Mouse (Mus musculus) stomach, embryonic 16.5 days (tissue): Measurements from ENCODE around the gene Flvcr1. TPM values are rescaled to one million over a fixed set of nuclear protein-coding genes. Genes with fewer than 3 reads are reported as not detected.

Experiments
- ATAC-seq: fragments of 200-750 bp; cut with Nextera tagmentation; 2 replicates; pipeline ENCODE4 v1.8.0; 2017; ENCODE audit warnings: moderate number of reproducible peaks, moderate TSS enrichment; ENCODE audit not compliant: insufficient read depth, low FRiP score
- H3K27ac ChIP-seq: fragments of 300-500 bp; sonication (generic); 2 replicates; pipeline ENCODE4 v1.5.1; 2014; ENCODE audit warnings: low read length
- H3K27me3 ChIP-seq: fragments of 300-500 bp; sonication (generic); 2 replicates; pipeline ENCODE4 v1.6.1; 2014; ENCODE audit warnings: low read length, control low read depth, mixed read lengths; ENCODE audit not compliant: control insufficient read depth, insufficient read depth
- H3K36me3 ChIP-seq: fragments of 300-500 bp; sonication (generic); 2 replicates; pipeline ENCODE4 v1.6.1; 2014; ENCODE audit warnings: low read length; ENCODE audit not compliant: control insufficient read depth, insufficient read depth
- H3K4me1 ChIP-seq: fragments of 300-500 bp; sonication (generic); 2 replicates; pipeline ENCODE4 v1.6.1; 2014; ENCODE audit warnings: low read length, control low read depth, mixed read lengths; ENCODE audit not compliant: control insufficient read depth, insufficient read depth
- H3K4me2 ChIP-seq: fragments of 300-500 bp; sonication (generic); 2 replicates; pipeline ENCODE4 v1.6.1; 2014; ENCODE audit warnings: low read depth, low read length, mixed read lengths
- H3K4me3 ChIP-seq: fragments of 300-500 bp; sonication (generic); replicated peaks from 2 replicates; pipeline ENCODE4 v1.5.1; 2014; ENCODE audit warnings: mild to moderate bottlenecking, low read length
- H3K9ac ChIP-seq: fragments of 300-500 bp; sonication (generic); 2 replicates; pipeline ENCODE4 v1.6.1; 2014; ENCODE audit warnings: low read length
- H3K9me3 ChIP-seq: fragments of 300-500 bp; sonication (generic); replicated peaks from 2 replicates; pipeline ENCODE4 v1.6.1; 2016; ENCODE audit warnings: low read length, control low read depth; ENCODE audit not compliant: control insufficient read depth
- WGBS: fragments of 180-500 bp; shearing (Covaris S2); extraction: QIAGEN DNeasy Blood & Tissue Kit; methylation state at CpG from one replicate; pipeline ENCODE4 v1.1.7; 2014; 5-methylcytosine and 5-hydroxymethylcytosine counted together
- polyA plus RNA-seq: library from polyadenylated mRNA; unstranded; fragments of >200 nt; fragmentation: Nextera tagmentation; extraction: Ambion mirVana; gene quantifications from 2 replicates; pipeline ENCODE4 v1.2.1, GENCODE M21; 2015

Gene Flvcr1
- polyA plus RNA-seq: 3.5 and 5.1 TPM in 2 replicates

DNA sequence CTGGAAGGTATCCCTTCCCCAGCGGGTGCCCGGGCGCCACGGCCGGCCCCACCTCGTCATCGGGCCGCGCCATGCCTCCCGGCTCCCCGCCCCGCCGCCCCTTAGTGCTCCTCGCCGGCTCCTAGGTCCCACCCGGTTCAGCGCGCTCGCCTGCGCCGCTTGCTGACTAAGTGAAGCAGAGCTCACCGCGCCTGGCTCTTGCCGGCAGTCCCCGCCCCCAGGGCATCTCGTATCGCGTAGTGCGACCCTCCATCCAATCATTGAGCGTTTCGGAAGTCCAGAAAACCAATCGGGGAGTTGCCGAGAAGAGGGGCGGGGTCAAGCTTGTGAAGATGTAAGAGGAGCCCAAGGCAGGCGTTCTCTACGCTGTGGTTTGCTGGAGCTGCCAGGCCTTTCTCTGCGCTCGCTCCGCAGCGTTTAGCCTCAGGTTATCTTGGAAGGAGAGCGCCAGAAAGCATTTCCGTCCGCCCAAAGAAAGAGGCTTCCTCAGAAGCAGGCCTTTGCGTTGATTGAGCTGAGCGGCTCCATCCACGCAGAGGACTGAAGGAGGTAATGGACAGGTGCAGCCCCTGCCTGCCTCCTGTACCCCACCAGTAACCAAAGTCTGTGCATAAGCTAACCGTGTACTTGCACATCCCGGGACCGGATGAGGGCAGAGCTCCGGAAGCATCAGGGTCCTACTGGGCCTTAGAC is at the start of gene Flvcr1:
TSS of gene Flvcr1 (minus strand) at position 138 of the 693 bp plus-strand sequence.
- Histone ChIP-seq H3K4me2 (peak within 1 kb of the TSS; percentile 97), H3K4me3 (peak within 1 kb of the TSS; percentile 80), H3K27me3 (no peaks in the 10 kb centered on the region), H3K9me3 (no peaks in the 10 kb centered on the region), H3K9ac (peak within 1 kb of the TSS; percentile 88), H3K4me1 (peaks cover 13% of the 10 kb centered on the region), H3K36me3 (no peaks in the 10 kb centered on the region), H3K27ac (peak within 1 kb of the TSS; percentile 86)
- ATAC-seq: peak; percentile 98
- under 1% methylated on average over 50 of the region's 50 CpGs for WGBS

DNA sequence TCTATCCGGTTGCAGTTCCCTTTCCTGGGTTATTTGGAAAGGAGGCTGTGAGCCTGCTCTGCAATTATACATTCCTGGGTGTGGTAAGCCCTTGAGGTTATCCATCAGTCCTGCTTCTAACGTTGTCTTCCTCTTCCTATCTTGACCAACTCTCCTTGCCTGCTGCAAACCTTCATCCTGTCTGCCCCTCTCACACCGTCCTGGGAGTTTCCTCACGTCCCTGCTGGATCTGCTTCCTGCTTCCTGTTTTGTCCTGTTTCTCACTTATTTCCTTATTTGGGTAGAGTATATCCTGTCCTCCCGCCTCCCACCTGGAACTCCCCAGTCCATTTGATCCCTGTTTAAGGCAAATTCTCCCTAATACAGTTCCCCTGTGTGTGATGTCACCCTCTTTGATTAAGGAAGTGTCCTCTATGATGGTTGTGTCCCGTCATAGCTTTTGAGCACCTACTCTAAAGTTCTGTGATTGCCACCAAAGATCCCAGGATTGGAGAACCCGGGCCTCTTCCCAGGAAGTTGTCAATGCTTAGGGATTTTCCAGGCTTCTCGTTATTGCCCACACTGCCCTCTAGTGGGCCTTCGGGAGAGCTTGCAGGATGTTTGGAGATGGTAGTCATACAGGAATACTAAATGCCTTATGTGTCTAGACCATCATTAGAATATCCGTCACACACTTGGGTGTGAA is 49.4 kb upstream of the Flvcr1 start:
- Histone ChIP-seq H3K27ac (0 out of 2 replicates have a peak overlapping the region, but pooled peaks have one; percentile 4), H3K4me2 (no peak overlapping the region)
- WGBS: 48% methylated on average over 10 of the region's 10 CpGs

DNA sequence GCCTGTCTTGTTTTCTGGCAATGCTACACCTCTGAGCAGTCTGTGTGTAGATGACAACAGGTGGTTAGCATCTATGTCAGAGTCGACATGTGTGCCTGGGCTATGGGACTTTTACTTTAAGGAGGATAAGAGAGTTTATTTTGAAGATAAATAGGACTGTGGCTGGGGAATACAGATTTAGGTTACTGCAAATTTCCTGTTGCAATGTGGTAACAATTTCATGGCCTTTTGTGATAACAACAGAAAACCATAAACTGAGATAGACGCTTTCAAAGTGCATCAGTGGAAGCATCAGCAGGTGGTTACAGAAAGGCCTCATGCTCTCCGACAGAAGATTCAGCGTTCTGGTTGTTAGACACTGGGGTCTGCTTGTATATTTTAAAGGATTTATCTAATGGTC is 47.5 kb upstream of the Flvcr1 start:
- WGBS: 65% methylated on average over 4 of the region's 4 CpGs
- H3K9me3 ChIP-seq: no peaks in the 10 kb centered on the region
- no peak overlapping the region for H3K4me3 ChIP-seq
- no peak for ATAC-seq
- H3K9ac ChIP-seq: no peak overlapping the region
- H3K36me3 ChIP-seq: peaks cover 20% of the 10 kb centered on the region
- no peaks in the 10 kb centered on the region for H3K27me3 ChIP-seq
- no peak overlapping the region for H3K4me2 ChIP-seq
- H3K4me1 ChIP-seq: no peaks in the 10 kb centered on the region; the same call in 1 of the 2 replicates
- H3K27ac ChIP-seq: no peak overlapping the region

More for the DNA sequence above, 49.4 kb upstream of the Flvcr1 start:
- Histone ChIP-seq H3K27me3 (no peaks in the 10 kb centered on the region), H3K4me3 (no peak overlapping the region), H3K9ac (no peak overlapping the region), H3K36me3 (peaks cover 16% of the 10 kb centered on the region), H3K9me3 (no peaks in the 10 kb centered on the region), H3K4me1 (no peaks in the 10 kb centered on the region; the same call in 1 of the 2 replicates)
- peak; percentile 39; the same call in 1 of the 2 replicates for ATAC-seq

DNA sequence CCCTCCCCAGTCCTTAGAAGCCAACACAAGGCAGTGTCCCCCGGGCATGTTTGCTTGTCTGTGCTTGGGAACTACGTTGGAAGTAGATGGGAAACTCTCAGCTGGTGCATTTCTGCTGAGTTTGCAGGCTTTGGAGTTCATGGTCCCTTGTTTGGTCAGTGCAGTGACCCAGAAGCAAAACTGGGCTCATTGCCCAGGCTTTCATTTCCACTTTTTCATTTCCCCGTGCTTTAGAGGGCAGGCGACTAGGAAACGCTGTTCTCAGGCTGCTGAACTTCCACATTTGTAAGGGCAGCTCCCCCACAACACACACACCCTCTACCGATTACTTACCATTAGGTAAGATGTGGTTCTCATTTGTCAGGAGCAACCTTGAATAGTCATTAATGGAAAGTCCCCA is 47.0 kb upstream of the Flvcr1 start:
- no peak for ATAC-seq
- Histone ChIP-seq H3K27ac (peak overlapping the region; percentile 9), H3K27me3 (no peaks in the 10 kb centered on the region), H3K9me3 (no peaks in the 10 kb centered on the region), H3K36me3 (peaks cover 19% of the 10 kb centered on the region), H3K4me3 (no peak overlapping the region), H3K9ac (no peak overlapping the region), H3K4me2 (no peak overlapping the region), H3K4me1 (no peaks in the 10 kb centered on the region; the same call in 1 of the 2 replicates)
- 63% methylated on average over 6 of the region's 6 CpGs for WGBS

DNA sequence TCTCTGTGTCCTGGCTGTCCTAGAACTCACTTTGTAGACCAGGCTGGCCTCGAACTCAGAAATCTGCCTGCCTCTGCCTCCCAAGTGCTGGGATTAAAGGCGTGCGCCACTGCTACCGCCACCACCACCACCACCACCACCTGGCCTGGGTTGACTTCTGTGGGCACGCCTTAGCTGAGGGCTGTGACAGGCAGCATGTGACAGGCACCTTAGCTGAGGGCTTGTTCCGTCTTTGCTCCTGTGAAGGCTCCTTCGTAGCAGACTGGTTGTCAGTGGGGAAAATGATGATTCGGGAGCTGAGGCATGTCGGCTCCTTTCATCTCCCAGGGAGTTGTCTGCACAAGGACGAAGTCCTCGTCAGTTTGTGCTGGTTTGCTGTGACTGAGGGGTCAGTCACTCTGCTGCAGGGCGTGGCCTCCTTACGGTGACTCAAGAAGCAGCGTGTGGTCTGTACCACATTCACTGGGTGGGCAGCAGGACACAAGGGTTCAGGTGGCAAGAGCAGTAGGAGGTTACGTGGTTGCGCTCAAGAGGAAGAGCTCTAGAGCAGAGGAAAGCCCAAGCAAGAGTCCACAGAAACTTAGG is 46.5 kb upstream of the Flvcr1 start:
- Histone ChIP-seq H3K36me3 (peaks cover 17% of the 10 kb centered on the region; the same call in 1 of the 2 replicates), H3K4me1 (no peaks in the 10 kb centered on the region; the same call in 1 of the 2 replicates), H3K4me3 (no peak overlapping the region), H3K9me3 (no peaks in the 10 kb centered on the region), H3K27me3 (no peaks in the 10 kb centered on the region), H3K4me2 (no peak overlapping the region), H3K27ac (peak overlapping the region; percentile 9), H3K9ac (no peak overlapping the region)
- ATAC-seq: no peak
- 86% methylated on average over 16 of the region's 16 CpGs for WGBS

DNA sequence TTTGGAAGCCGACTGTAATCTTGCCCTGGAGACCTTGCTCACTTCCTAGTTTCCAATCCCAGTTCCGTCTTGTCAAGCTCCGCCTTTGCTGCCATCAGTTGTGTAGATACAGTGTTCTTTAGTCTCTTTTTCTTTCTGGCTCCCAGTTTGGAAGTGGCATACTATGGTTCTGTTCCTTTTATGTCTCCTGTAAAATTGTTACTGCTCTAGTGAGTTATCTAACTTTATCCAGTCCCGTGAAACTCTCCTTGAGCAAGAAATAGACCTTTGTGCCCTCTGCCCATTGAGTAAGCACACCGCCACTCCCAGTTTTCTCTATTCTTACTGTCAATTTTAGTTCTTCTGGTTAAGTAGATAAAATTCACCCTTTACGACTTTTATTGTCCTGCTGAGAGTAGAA is 45.7 kb upstream of the Flvcr1 start:
- H3K4me1 ChIP-seq: no peaks in the 10 kb centered on the region; the same call in 1 of the 2 replicates
- H3K4me3 ChIP-seq: no peak overlapping the region
- H3K9me3 ChIP-seq: no peaks in the 10 kb centered on the region
- no peak overlapping the region for H3K9ac ChIP-seq
- no peak overlapping the region for H3K4me2 ChIP-seq
- peaks cover 10% of the 10 kb centered on the region; the same call in 1 of the 2 replicates for H3K36me3 ChIP-seq
- no peak for ATAC-seq
- WGBS: 80% methylated on average over 6 of the region's 6 CpGs
- no peak overlapping the region for H3K27ac ChIP-seq
- no peaks in the 10 kb centered on the region for H3K27me3 ChIP-seq

DNA sequence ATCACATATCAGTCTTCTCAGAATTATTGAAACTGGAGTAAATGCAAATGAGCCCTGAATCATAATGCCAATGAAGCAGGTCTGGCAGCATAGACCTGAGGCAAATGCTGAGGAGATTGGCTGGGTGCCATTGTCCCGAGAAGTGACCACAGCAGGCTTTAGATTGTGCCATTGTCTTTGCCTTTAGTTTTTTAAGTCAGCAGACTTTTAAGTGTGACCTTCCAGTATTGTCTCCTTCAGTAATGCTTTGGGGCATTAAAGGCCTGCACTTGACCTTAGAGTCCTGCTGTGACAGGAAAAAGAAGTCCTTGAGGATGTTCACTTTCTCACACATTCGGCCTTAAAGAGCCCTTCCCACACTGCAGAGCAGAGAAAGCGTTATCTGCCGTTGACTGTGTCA is 44.3 kb upstream of the Flvcr1 start:
- H3K4me2 ChIP-seq: no peak overlapping the region
- no peak overlapping the region for H3K9ac ChIP-seq
- no peaks in the 10 kb centered on the region; the same call in 1 of the 2 replicates for H3K4me1 ChIP-seq
- no peak for ATAC-seq
- H3K36me3 ChIP-seq: peaks cover 10% of the 10 kb centered on the region
- H3K4me3 ChIP-seq: no peak overlapping the region
- no peaks in the 10 kb centered on the region for H3K27me3 ChIP-seq
- H3K27ac ChIP-seq: no peak overlapping the region
- no peaks in the 10 kb centered on the region for H3K9me3 ChIP-seq
- WGBS: 86% methylated on average over 4 of the region's 4 CpGs

DNA sequence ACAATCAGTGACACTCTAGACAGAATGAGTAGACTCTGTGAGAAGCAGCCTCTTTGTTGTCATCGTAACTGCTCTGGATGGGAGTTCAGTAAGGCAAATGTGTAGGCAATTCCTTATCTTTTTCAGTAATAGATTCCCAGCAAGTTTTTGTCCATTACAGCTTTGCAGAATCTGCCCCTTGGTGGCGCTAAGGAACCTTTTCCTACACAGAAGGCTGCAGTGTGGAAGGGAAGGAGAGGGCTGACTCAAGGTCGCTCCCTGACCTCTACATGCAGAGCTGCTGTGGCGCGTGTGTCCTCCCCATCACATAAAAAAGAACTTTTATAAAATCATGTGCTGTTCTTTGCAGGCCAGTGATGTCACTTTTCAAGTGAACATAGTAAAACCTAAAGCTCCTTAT is 42.4 kb upstream of the Flvcr1 start:
- Histone ChIP-seq H3K4me2 (no peak overlapping the region), H3K9me3 (no peaks in the 10 kb centered on the region), H3K36me3 (peaks cover 10% of the 10 kb centered on the region; the same call in 1 of the 2 replicates), H3K4me3 (no peak overlapping the region), H3K27ac (no peak overlapping the region), H3K27me3 (no peaks in the 10 kb centered on the region), H3K4me1 (peaks cover 12% of the 10 kb centered on the region), H3K9ac (no peak overlapping the region)
- no peak for ATAC-seq
- 77% methylated on average over 5 of the region's 5 CpGs for WGBS

DNA sequence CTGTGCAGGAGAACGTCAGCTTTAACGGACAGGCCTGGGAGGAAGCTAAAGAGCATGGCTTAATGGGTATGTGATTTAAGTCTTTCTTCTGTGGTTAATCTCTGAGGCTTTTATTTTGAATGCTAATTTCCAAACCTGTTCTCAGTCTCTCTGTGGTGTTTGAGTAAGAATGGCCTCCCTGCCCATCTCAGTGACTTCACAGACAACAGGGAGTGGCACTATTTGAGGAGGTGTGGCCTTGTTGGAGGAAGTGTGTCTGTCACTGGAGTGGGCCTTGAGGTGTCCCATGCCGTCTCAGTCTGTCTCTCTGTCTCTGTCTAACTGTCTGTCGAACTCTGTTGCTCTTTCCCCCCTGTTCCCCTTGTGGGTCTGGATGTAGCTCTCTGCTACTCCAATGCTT is 39.2 kb upstream of the Flvcr1 start:
- no peak for ATAC-seq
- H3K4me3 ChIP-seq: no peak overlapping the region
- 72% methylated on average over 4 of the region's 4 CpGs for WGBS
- no peaks in the 10 kb centered on the region for H3K27me3 ChIP-seq
- peaks cover 16% of the 10 kb centered on the region for H3K4me1 ChIP-seq
- H3K4me2 ChIP-seq: no peak overlapping the region
- no peaks in the 10 kb centered on the region for H3K9me3 ChIP-seq
- H3K9ac ChIP-seq: no peak overlapping the region
- no peak overlapping the region for H3K27ac ChIP-seq
- H3K36me3 ChIP-seq: peaks cover 7% of the 10 kb centered on the region; the same call in 1 of the 2 replicates
